In genomic region chr8:116552255-116552654, GRCm38 (mm10) we compare ENCODE assay signal across 14 mouse cellular contexts. TPM values are rescaled to one million over a fixed set of nuclear protein-coding genes. Genes with fewer than 3 reads are reported as not detected.
DNase-seq lines count a peak whose midpoint lies in the region; TF ChIP-seq lines count a peak whose summit lies in the region.
"Had no signal": no experiment of that assay in that cellular context is flagged by ENCODE, and none has a peak within 500 bp of the region (broad histone marks: within the 10 kb centered on the region; RNA-seq: fewer than 3 reads in every experiment).

No protein-coding gene starts in this region.

- H3K27ac ChIP-seq in gastrocnemius, adult 2 months, result no peak overlapping the region
- H3K27ac ChIP-seq in CH12.LX (ENCODE audit: insufficient read depth, low read depth), result no peak overlapping the region
- H3K27ac ChIP-seq: hindbrain, embryonic 13.5 days; kidney, embryonic 15.5 days; limb, embryonic 12.5 days had no signal

- no peak for TF ChIP-seq RAD21 in CH12.LX (IDR thresholded peaks at IDR 0.05; ENCODE audit: low read depth, low read length)

- H3K9ac ChIP-seq in CH12.LX (ENCODE audit: insufficient read depth, low read depth), result no peak overlapping the region
- H3K9ac ChIP-seq: forebrain, postnatal 0 days; heart, embryonic 12.5 days; hindbrain, embryonic 13.5 days; kidney, embryonic 15.5 days; limb, embryonic 12.5 days had no signal

- H3K9me3 ChIP-seq in CH12.LX (replicated peaks; ENCODE audit: low read length), result peaks cover 4% of the 10 kb centered on the region
- H3K9me3 ChIP-seq: hindbrain, embryonic 13.5 days; kidney, embryonic 15.5 days had no signal

- DNase-seq in gastrocnemius, adult 2 months, result peak; percentile 30
- no peak for DNase-seq in gastrocnemius, postnatal 4 days (ENCODE audit: low spot score in 2 of 2)
- peak; percentile 70 for DNase-seq in CH12.LX (ENCODE audit: extremely low read depth)
- DNase-seq in frontal cortex, postnatal 36 days (ENCODE audit: low spot score in 2 of 2), result peak; percentile 48 to 51
- DNase-seq in natural killer cell, adult 2 months (ENCODE audit: low spot score in 2 of 2), result peak; percentile 49 to 71
- no peak for DNase-seq in kidney, postnatal 36 days
- no peak for DNase-seq in kidney, adult 9 months
- DNase-seq: adrenal gland, postnatal 14 days; forebrain, postnatal 0 days had no signal

- peak; percentile 82 for TF ChIP-seq EP300 in CH12.LX (IDR thresholded peaks at IDR 0.05; ENCODE audit: low read length)

- no peak for TF ChIP-seq POLR2A in CH12.LX (IDR thresholded peaks at IDR 0.05; ENCODE audit: low read depth, low read length)

- dilution Hi-C loops in CH12.LX (cut with MboI; ENCODE audit: extremely low pct_ligation_motif_present, extremely low pct_unique_long_range_greater_than_20kb, low sequenced_read_pairs), result no loop called here

- no peak overlapping the region for H3K4me3 ChIP-seq in gastrocnemius, adult 2 months
- H3K4me3 ChIP-seq in CH12.LX (replicated peaks in 1 of 3; ENCODE audit: low read depth in 2 of 3, low read length in 2 of 3, poor library complexity in 1 of 3), result no peak overlapping the region
- H3K4me3 ChIP-seq: heart, embryonic 12.5 days; hindbrain, embryonic 13.5 days; kidney, embryonic 15.5 days; limb, embryonic 12.5 days had no signal

- no peaks in the 10 kb centered on the region for H3K79me2 ChIP-seq in CH12.LX (replicated peaks; ENCODE audit: control insufficient read depth, extremely low read depth, insufficient read depth, poor library complexity, severe bottlenecking)

- no peak overlapping the region for H3K4me2 ChIP-seq in CH12.LX (ENCODE audit: insufficient read depth, low read depth, poor library complexity, severe bottlenecking)
- H3K4me2 ChIP-seq: heart, embryonic 12.5 days; hindbrain, embryonic 13.5 days; kidney, embryonic 15.5 days; limb, embryonic 12.5 days had no signal

- intact Hi-C loops in gastrocnemius, adult 2 months (cut with DNase I), result no loop called here

- no peaks in the 10 kb centered on the region for H3K27me3 ChIP-seq in CH12.LX (replicated peaks)
- H3K27me3 ChIP-seq: heart, embryonic 12.5 days; hindbrain, embryonic 13.5 days; kidney, embryonic 15.5 days; limb, embryonic 12.5 days had no signal

- peaks cover 13 to 17% of the 10 kb centered on the region in 2 experiments for H3K4me1 ChIP-seq in CH12.LX (ENCODE audit: control insufficient read depth in 1 of 2, insufficient read depth in 2 of 2)
- H3K4me1 ChIP-seq: heart, embryonic 12.5 days; hindbrain, embryonic 13.5 days; kidney, embryonic 15.5 days; limb, embryonic 12.5 days had no signal

- in situ Hi-C loops in CH12.LX (cut with MboI; ENCODE audit: low pct_ligation_motif_present, low pct_unique_long_range_greater_than_20kb, low sequenced_read_pairs), result no loop called here

- no peaks in the 10 kb centered on the region for H3K36me3 ChIP-seq in CH12.LX (replicated peaks in 1 of 2; ENCODE audit: control insufficient read depth in 1 of 2, insufficient read depth in 1 of 2, low read length in 1 of 2)
- H3K36me3 ChIP-seq: G1E; heart, embryonic 12.5 days; hindbrain, embryonic 13.5 days; kidney, embryonic 15.5 days; limb, embryonic 12.5 days had no signal

- no peak for TF ChIP-seq CTCF in gastrocnemius, adult 2 months (IDR thresholded peaks at IDR 0.05)
- TF ChIP-seq CTCF in CH12.LX (conservative IDR thresholded peaks at IDR 0.05 in 1 of 2, IDR thresholded peaks at IDR 0.05 in 1 of 2; ENCODE audit: low read depth in 2 of 2, low read length in 2 of 2), result no peak

TF ChIP-seq in CH12.LX, 34 proteins besides CTCF, POLR2A, EP300 and RAD21:
- TF ChIP-seq HCFC1 (IDR thresholded peaks at IDR 0.05; ENCODE audit: low read depth, low read length), result no peak
- peak; percentile 40; the same call in 1 of the 2 replicates for TF ChIP-seq JUND (conservative IDR thresholded peaks at IDR 0.05; ENCODE audit: low read depth, low read length)
- no peak for TF ChIP-seq ZC3H11A (IDR thresholded peaks at IDR 0.05; ENCODE audit: low read depth, low read length)
- peak; percentile 96 for TF ChIP-seq BHLHE40 (IDR thresholded peaks at IDR 0.05; ENCODE audit: low read depth, low read length)
- TF ChIP-seq MAFK (IDR thresholded peaks at IDR 0.05; ENCODE audit: insufficient replicate concordance, low read length), result peak; percentile 54; the same call in 1 of the 2 replicates
- no peak for TF ChIP-seq UBTF (IDR thresholded peaks at IDR 0.05; ENCODE audit: low read depth, low read length)
- no peak for TF ChIP-seq TCF12 (IDR thresholded peaks at IDR 0.05; ENCODE audit: low read depth, low read length)
- no peak for TF ChIP-seq E2F4 (IDR thresholded peaks at IDR 0.05; ENCODE audit: insufficient replicate concordance, low read depth, low read length)
- no peak for TF ChIP-seq POLR2AphosphoS2 (IDR thresholded peaks at IDR 0.05; ENCODE audit: low read depth, low read length)
- peak; percentile 86 for TF ChIP-seq ETS1 (conservative IDR thresholded peaks at IDR 0.05; ENCODE audit: low read depth, low read length)
- no peak for TF ChIP-seq CHD2 (IDR thresholded peaks at IDR 0.05; ENCODE audit: low read length)
- TF ChIP-seq IRF4 (IDR thresholded peaks at IDR 0.05; ENCODE audit: low read depth, low read length), result peak; percentile 80
- peak; percentile 79 for TF ChIP-seq JUN (IDR thresholded peaks at IDR 0.05; ENCODE audit: insufficient read depth, low read depth, low read length)
- TF ChIP-seq MAX (IDR thresholded peaks at IDR 0.05; ENCODE audit: low read length), result peak; percentile 52; the same call in 1 of the 2 replicates
- no peak for TF ChIP-seq ZKSCAN1 (IDR thresholded peaks at IDR 0.05; ENCODE audit: borderline replicate concordance, low read depth, low read length)
- peak; percentile 71; the same call in 1 of the 2 replicates for TF ChIP-seq MYC (IDR thresholded peaks at IDR 0.05; ENCODE audit: low read depth, low read length)
- TF ChIP-seq MEF2A (IDR thresholded peaks at IDR 0.05; ENCODE audit: borderline replicate concordance, low read depth, low read length), result peak; percentile 90
TF ChIP-seq in CH12.LX: peak in this region for 9.

RNA-seq across cellular contexts. Expression of gene Dynlrb2, which starts 47.5 kb away (rescaled TPM):
- total RNA-seq in gastrocnemius, adult 2 months (2021), result not detected
- total RNA-seq in gastrocnemius, postnatal 4 days (2021), result not detected
- 0.34 TPM in 1 of 2 replicates, not detected in the other for total RNA-seq in CH12.LX (2012; rRNA removed)
- not detected in 2 replicates for total RNA-seq in CH12.LX (2014; rRNA removed)
- 0.49 TPM in 1 of 2 replicates, not detected in the other for polyA plus RNA-seq in CH12.LX (2012; ENCODE audit: insufficient read length, low read depth)
- total RNA-seq: adrenal gland, postnatal 14 days; G1E had no signal
- polyA plus RNA-seq: G1E; heart, embryonic 12.5 days; limb, embryonic 12.5 days had no signal

Comparison
In these comparisons a context has a peak if more than half of its experiments do, and no peak if none do; other contexts are left out.
1. DNase-seq: peak in gastrocnemius, adult 2 months (single experiment), CH12.LX (single experiment), frontal cortex, postnatal 36 days (2 of 2) and natural killer cell, adult 2 months (2 of 2); none in gastrocnemius, postnatal 4 days (0 of 2), kidney, postnatal 36 days (0 of 2) and kidney, adult 9 months (single experiment).